Mouse (Mus musculus): ENCODE data around the gene Tmem47.

DNA sequence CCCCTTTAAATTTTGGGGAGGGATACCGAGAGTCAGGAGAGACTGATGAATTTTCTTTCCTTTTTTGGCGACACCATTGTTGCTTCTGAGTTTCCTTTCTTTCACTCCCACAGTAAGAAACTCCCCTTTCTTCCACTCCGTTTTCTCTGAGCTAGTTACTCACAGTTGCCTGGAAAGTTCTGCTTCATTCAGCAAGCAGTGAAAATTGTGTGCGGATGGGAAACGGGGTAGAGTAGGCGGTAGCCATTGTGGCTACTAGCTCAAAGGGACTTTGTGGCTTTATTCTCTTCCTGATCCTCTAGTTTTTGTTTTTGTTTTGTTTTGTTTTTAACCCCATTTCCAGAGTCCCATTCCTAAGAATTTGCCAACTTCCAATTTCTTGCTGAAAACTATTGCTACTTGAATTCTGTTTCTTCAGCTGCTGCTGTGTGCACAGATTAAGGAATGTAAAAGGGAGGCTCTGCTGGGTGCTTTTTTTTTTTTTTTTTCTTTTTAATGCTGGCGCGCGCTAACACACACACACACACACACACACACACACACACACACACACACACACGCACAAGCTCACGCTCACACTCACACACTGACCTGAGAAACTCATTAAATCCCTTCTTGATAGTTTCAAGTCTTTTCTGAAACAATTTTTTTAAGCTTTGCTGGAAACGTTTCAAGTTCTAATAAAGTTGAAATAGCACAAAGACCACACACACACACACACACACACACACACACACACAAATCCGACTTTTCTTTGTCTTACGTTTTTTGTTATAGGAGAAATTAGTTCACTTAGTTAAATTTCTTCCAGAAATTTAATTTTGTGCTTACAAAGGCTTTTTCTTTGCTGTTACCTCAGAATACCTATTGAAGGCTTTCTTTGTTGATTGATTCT lies 1.5 kb downstream of the Tmem47 start:
- TF ChIP-seq POLR2A (IDR thresholded peaks at IDR 0.05; ENCODE audit: insufficient read depth, low read depth, low read length) (no peak), CTCF (IDR thresholded peaks at IDR 0.05; ENCODE audit: insufficient read depth, low read depth, low read length) (no peak)

Data from olfactory bulb, adult 2 months (tissue).